In genomic region chr9:91404905-91405752, GRCm38 (mm10) we compare ENCODE assay signal across 15 mouse cellular contexts. TPM values are rescaled to one million over a fixed set of nuclear protein-coding genes. Genes with fewer than 3 reads are reported as not detected.
DNase-seq lines count a peak whose midpoint lies in the region; ATAC-seq lines count a peak whose summit lies in the region.
"Had no signal": no experiment of that assay in that cellular context is flagged by ENCODE, and none has a peak within 500 bp of the region (broad histone marks: within the 10 kb centered on the region; RNA-seq: fewer than 3 reads in every experiment).

No protein-coding gene starts in this region.

- no peaks in the 10 kb centered on the region for H3K36me3 ChIP-seq in forebrain, embryonic 15.5 days
- no peaks in the 10 kb centered on the region for H3K36me3 ChIP-seq in midbrain, embryonic 11.5 days (ENCODE audit: control insufficient read depth, insufficient read depth, low read length)

- WGBS in forebrain, embryonic 15.5 days: 1% methylated on average over 27 of the region's 27 CpGs
- under 1% methylated on average over 27 of the region's 27 CpGs for WGBS in midbrain, embryonic 11.5 days

- no peaks in the 10 kb centered on the region for H3K4me1 ChIP-seq in forebrain, embryonic 15.5 days
- H3K4me1 ChIP-seq in midbrain, embryonic 11.5 days (ENCODE audit: control insufficient read depth, insufficient read depth, low read length): no peaks in the 10 kb centered on the region

- H3K9ac ChIP-seq in forebrain, embryonic 15.5 days (replicated peaks): 0 out of 2 replicates have a peak overlapping the region, but pooled peaks have one; percentile 19
- H3K9ac ChIP-seq in midbrain, embryonic 11.5 days (ENCODE audit: low read length): peak overlapping the region; percentile 60

- peaks cover 84% of the 10 kb centered on the region for H3K27me3 ChIP-seq in forebrain, embryonic 15.5 days
- peaks cover 90% of the 10 kb centered on the region for H3K27me3 ChIP-seq in midbrain, embryonic 11.5 days (ENCODE audit: control insufficient read depth, insufficient read depth, low read length)

- no peak for ATAC-seq in cerebellum, adult (ENCODE audit: insufficient number of reproducible peaks, low FRiP score, low TSS enrichment)
- 0 out of 2 replicates have a peak, but pooled peaks have one; percentile 42 for ATAC-seq in forebrain, embryonic 15.5 days (replicated peaks)
- ATAC-seq in midbrain, embryonic 11.5 days (ENCODE audit: low FRiP score): no peak; the same call in 1 of the 2 replicates
- ATAC-seq: Patski had no signal

- peak overlapping the region; percentile 20 for H3K4me3 ChIP-seq in forebrain, embryonic 15.5 days
- H3K4me3 ChIP-seq in midbrain, embryonic 11.5 days (ENCODE audit: low read depth, low read length): peak overlapping the region; percentile 26

- peak; percentile 46 for DNase-seq in cerebellum, adult 9-10 months
- DNase-seq in midbrain, embryonic 11.5 days (ENCODE audit: low spot score, missing footprints): peak; percentile 95
- peak; percentile 67 for DNase-seq in retina, postnatal 1 day
- DNase-seq in kidney, adult 11 months: no peak
- no peak for DNase-seq in gastrocnemius, postnatal 10 days
- DNase-seq in spleen, postnatal 36 days (ENCODE audit: low spot score in 2 of 2): no peak
- DNase-seq: adrenal gland, postnatal 10 days; kidney, adult 2 months; lung, postnatal 14 days; spleen, adult 18-20 months had no signal

- H3K9me3 ChIP-seq in forebrain, embryonic 15.5 days: no peaks in the 10 kb centered on the region
- no peaks in the 10 kb centered on the region for H3K9me3 ChIP-seq in midbrain, embryonic 11.5 days (ENCODE audit: control insufficient read depth, low read length)

- peak overlapping the region; percentile 60 for H3K27ac ChIP-seq in forebrain, embryonic 15.5 days (replicated peaks)
- peak overlapping the region; percentile 56 for H3K27ac ChIP-seq in midbrain, embryonic 11.5 days (ENCODE audit: low read depth, low read length)

- peak overlapping the region; percentile 32 for H3K4me2 ChIP-seq in forebrain, embryonic 15.5 days (replicated peaks)
- H3K4me2 ChIP-seq in midbrain, embryonic 11.5 days: peak overlapping the region; percentile 41

RNA-seq across cellular contexts. Expression of gene Zic1, which starts 39.5 kb away (rescaled TPM):
- 9.6 and 9.8 TPM in 2 replicates for polyA plus RNA-seq in forebrain, embryonic 15.5 days (2015; fragmentation: Nextera tagmentation; extraction: Ambion mirVana)
- 13.7 and 14.8 TPM in 2 replicates for polyA plus RNA-seq in midbrain, embryonic 11.5 days (2014; fragmentation: Nextera tagmentation; extraction: Ambion mirVana)
- 1 to 10 TPM; 2.3 to 4.0 TPM for total RNA-seq in gastrocnemius, postnatal 10 days (2021)
- total RNA-seq: liver, adult 2 months had no signal
- polyA plus RNA-seq: heart, embryonic 14.5 days; kidney, adult 2 months; liver, adult 2 months; Patski had no signal

RNA-seq across cellular contexts. Expression of gene Zic4, which starts 42.9 kb away (rescaled TPM):
- 46.2 and 55.0 TPM in 2 replicates for polyA plus RNA-seq in forebrain, embryonic 15.5 days (2015; fragmentation: Nextera tagmentation; extraction: Ambion mirVana)
- 41.7 and 42.5 TPM in 2 replicates for polyA plus RNA-seq in midbrain, embryonic 11.5 days (2014; fragmentation: Nextera tagmentation; extraction: Ambion mirVana)
- total RNA-seq in gastrocnemius, postnatal 10 days (2021): under 1 TPM; 0.16 to 0.50 TPM
- total RNA-seq: adrenal gland, postnatal 10 days; liver, adult 2 months had no signal
- polyA plus RNA-seq: heart, embryonic 14.5 days; kidney, adult 2 months; liver, adult 2 months; Patski had no signal

Comparison
In these comparisons a context has a peak if more than half of its experiments do, and no peak if none do; other contexts are left out.
1. DNase-seq: peak in cerebellum, adult 9-10 months (single experiment), midbrain, embryonic 11.5 days (single experiment) and retina, postnatal 1 day (single experiment); none in kidney, adult 11 months (single experiment), gastrocnemius, postnatal 10 days (single experiment) and spleen, postnatal 36 days (0 of 2).